Mouse (Mus musculus) A20 (cell line): Measurements from ENCODE around the gene Upf3b.
"Not testable (repeated sequence)": the region's sequence is repeated elsewhere in the genome, so short reads cannot be mapped to it uniquely, and the experiment has no call there.

Experiments
- DNase-seq: peaks from one replicate; pipeline ENCODE4 v3.0.0-alpha.2; 2011; ENCODE audit warnings: low read depth, low spot score

The Upf3b gene

GRCm38 (mm10) chrX:37110193-37110880, at the start of gene Upf3b:
Upf3b (minus strand) TSS chrX:37110322.
- peak; percentile 95 for DNase-seq

GRCm38 (mm10) chrX:37157839-37158238, 47.7 kb upstream of the Upf3b start:
- peak; percentile 12 for DNase-seq

- DNase-seq = peak; percentile 54
Measured at GRCm38 (mm10) chrX:37144954-37145353, 34.8 kb upstream of the Upf3b start.

GRCm38 (mm10) chrX:37144498-37144897, 34.4 kb upstream of the Upf3b start:
- not testable (repeated sequence) for DNase-seq

GRCm38 (mm10) chrX:37141732-37142131, 31.6 kb upstream of the Upf3b start:
- DNase-seq = no peak

GRCm38 (mm10) chrX:37126671-37127358, 16.7 kb upstream of the Upf3b start, which contains the start of gene Nkap:
Nkap (plus strand) TSS chrX:37126795.
- DNase-seq = peak; percentile 89

GRCm38 (mm10) chrX:37125511-37125910, 15.4 kb upstream of the Upf3b start:
- peak; percentile 61 for DNase-seq

GRCm38 (mm10) chrX:37120212-37120611, 10.1 kb upstream of the Upf3b start:
- peak; percentile 57 for DNase-seq

- DNase-seq = no peak
Measured at GRCm38 (mm10) chrX:37119585-37119984, 9.5 kb upstream of the Upf3b start.

GRCm38 (mm10) chrX:37117085-37117484, 7.0 kb upstream of the Upf3b start:
- no peak for DNase-seq

- no peak for DNase-seq
Measured at GRCm38 (mm10) chrX:37110881-37111193, 715 bp upstream of the Upf3b start.

GRCm38 (mm10) chrX:37109526-37110192, 463 bp downstream of the Upf3b start:
- DNase-seq = no peak

GRCm38 (mm10) chrX:37103826-37104225, 6.3 kb downstream of the Upf3b start:
- no peak for DNase-seq

- no peak for DNase-seq
Measured at GRCm38 (mm10) chrX:37098681-37099080, 11.4 kb downstream of the Upf3b start.

- DNase-seq = peak; percentile 54
Measured at GRCm38 (mm10) chrX:37095106-37095768, 14.9 kb downstream of the Upf3b start.

GRCm38 (mm10) chrX:37091457-37091856, 18.7 kb downstream of the Upf3b start:
- no peak for DNase-seq

GRCm38 (mm10) chrX:37088778-37089177, 21.3 kb downstream of the Upf3b start:
- DNase-seq = peak; percentile 41

- DNase-seq = no peak
Measured at GRCm38 (mm10) chrX:37085665-37086064, 24.5 kb downstream of the Upf3b start.

- peak; percentile 92 for DNase-seq
Measured at GRCm38 (mm10) chrX:37084927-37085660, 25.0 kb downstream of the Upf3b start, which contains the start of gene Rpl39. Rpl39 (minus strand) TSS chrX:37085402.

GRCm38 (mm10) chrX:37084318-37084926, 25.7 kb downstream of the Upf3b start:
- DNase-seq = peak; percentile 17

- no peak for DNase-seq
Measured at GRCm38 (mm10) chrX:37081194-37081593, 28.9 kb downstream of the Upf3b start.
